Mouse (Mus musculus) testis, adult 2 months (tissue): Measurements from ENCODE around the gene Nap1l1. TPM values are rescaled to one million over a fixed set of nuclear protein-coding genes. Genes with fewer than 3 reads are reported as not detected.

ENCODE experiments used
- H3K27ac ChIP-seq: fragments of 200-500 bp; 2 replicates; pipeline ENCODE4 v1.5.1; 2012; ENCODE audit warnings: low read depth, low read length; ENCODE audit not compliant: control insufficient read depth, insufficient read depth
- H3K27me3 ChIP-seq: fragments of 200-500 bp; 2 replicates; pipeline ENCODE4 v1.6.1; 2012; ENCODE audit warnings: mild to moderate bottlenecking, low read length, moderate library complexity; ENCODE audit not compliant: control insufficient read depth, insufficient read depth
- H3K36me3 ChIP-seq: fragments of 200-500 bp; 2 replicates; pipeline ENCODE4 v1.6.1; 2012; ENCODE audit warnings: mild to moderate bottlenecking, low read length; ENCODE audit not compliant: control insufficient read depth, insufficient read depth
- H3K4me1 ChIP-seq: fragments of 200-500 bp; 2 replicates; pipeline ENCODE4 v1.6.1; 2012; ENCODE audit warnings: low read length; ENCODE audit not compliant: control insufficient read depth, insufficient read depth
- H3K4me3 ChIP-seq: fragments of 200-500 bp; 2 replicates; pipeline ENCODE4 v1.5.1; 2012; ENCODE audit warnings: low read depth, mild to moderate bottlenecking, low read length, moderate library complexity, mixed read lengths; ENCODE audit not compliant: control insufficient read depth
- CTCF ChIP-seq: fragments of 200-500 bp; IDR thresholded peaks from 2 replicates; pipeline ENCODE4 v1.5.1; 2012; ENCODE audit warnings: low read depth, mild to moderate bottlenecking, inconsistent platforms, low read length, moderate library complexity; ENCODE audit not compliant: control insufficient read depth, insufficient read depth, insufficient replicate concordance
- POLR2A ChIP-seq: fragments of 200-500 bp; IDR thresholded peaks from 2 replicates; pipeline ENCODE4 v1.6.1; 2012; ENCODE audit warnings: low read depth, mild to moderate bottlenecking, inconsistent platforms, low read length, moderate library complexity; ENCODE audit not compliant: control insufficient read depth
- polyA plus RNA-seq: library from polyadenylated mRNA; depleted of rRNA; stranded (reverse); fragments of >200 nt; gene quantifications from 2 replicates; pipeline ENCODE4 v1.2.3, GENCODE M21; 2012

Gene Nap1l1
- polyA plus RNA-seq, 1 experiment = 23.5 TPM

DNA sequence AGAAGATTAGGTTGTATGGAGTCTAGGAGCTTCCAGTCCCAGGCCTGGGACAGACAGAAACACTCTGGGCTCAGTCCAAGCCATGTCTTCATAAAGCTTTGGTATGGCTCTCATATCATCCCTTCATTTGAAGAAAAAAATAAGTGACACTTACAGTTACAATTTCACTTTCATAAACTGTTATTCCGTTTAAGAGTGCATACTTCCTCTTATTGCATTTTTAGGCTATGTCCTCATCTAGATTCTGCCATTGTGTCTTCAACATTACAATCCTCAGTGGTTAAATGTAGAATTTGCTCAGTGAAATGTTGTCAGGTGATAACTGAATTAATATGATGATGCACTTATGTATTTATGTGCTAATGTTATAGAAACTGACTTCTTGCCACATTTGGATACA, 8.2 kb upstream of the Nap1l1 start:
- Histone ChIP-seq H3K27ac (no peak overlapping the region), H3K27me3 (no peaks in the 10 kb centered on the region), H3K36me3 (no peaks in the 10 kb centered on the region), H3K4me1 (no peaks in the 10 kb centered on the region), H3K4me3 (no peak overlapping the region)
- TF ChIP-seq CTCF = no peak
- no peak for TF ChIP-seq POLR2A

- no peak overlapping the region for H3K27ac ChIP-seq
- TF ChIP-seq CTCF (no peak), POLR2A (no peak)
- no peak overlapping the region for H3K4me3 ChIP-seq
- H3K27me3 ChIP-seq = no peaks in the 10 kb centered on the region
- H3K4me1 ChIP-seq = no peaks in the 10 kb centered on the region
- no peaks in the 10 kb centered on the region for H3K36me3 ChIP-seq
Measured at GRCm38 (mm10) chr10:111465409-111465808, 7.6 kb upstream of the Nap1l1 start.

DNA sequence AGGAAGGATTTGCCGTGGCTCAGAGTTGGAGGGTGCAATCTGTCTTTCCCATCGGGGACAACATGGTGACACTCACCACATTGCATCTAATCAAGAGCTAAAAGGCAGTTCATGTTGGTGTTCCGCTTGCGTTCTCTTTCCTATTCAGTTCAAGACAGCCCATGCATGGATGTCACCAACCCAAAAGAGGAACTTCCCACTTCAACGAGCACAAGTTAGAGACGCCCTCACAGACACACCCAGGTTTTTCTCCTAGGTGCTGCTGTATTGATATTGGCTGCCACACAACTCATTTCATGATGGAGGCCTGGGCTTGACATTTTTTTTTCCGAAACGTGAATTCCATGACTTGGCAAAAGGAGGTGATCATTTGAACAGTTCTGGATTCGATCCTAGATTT, 1.9 kb upstream of the Nap1l1 start:
- Histone ChIP-seq H3K4me3 (no peak overlapping the region), H3K36me3 (no peaks in the 10 kb centered on the region), H3K27me3 (no peaks in the 10 kb centered on the region), H3K4me1 (peaks cover 7% of the 10 kb centered on the region), H3K27ac (no peak overlapping the region)
- TF ChIP-seq CTCF = no peak
- no peak for TF ChIP-seq POLR2A

DNA sequence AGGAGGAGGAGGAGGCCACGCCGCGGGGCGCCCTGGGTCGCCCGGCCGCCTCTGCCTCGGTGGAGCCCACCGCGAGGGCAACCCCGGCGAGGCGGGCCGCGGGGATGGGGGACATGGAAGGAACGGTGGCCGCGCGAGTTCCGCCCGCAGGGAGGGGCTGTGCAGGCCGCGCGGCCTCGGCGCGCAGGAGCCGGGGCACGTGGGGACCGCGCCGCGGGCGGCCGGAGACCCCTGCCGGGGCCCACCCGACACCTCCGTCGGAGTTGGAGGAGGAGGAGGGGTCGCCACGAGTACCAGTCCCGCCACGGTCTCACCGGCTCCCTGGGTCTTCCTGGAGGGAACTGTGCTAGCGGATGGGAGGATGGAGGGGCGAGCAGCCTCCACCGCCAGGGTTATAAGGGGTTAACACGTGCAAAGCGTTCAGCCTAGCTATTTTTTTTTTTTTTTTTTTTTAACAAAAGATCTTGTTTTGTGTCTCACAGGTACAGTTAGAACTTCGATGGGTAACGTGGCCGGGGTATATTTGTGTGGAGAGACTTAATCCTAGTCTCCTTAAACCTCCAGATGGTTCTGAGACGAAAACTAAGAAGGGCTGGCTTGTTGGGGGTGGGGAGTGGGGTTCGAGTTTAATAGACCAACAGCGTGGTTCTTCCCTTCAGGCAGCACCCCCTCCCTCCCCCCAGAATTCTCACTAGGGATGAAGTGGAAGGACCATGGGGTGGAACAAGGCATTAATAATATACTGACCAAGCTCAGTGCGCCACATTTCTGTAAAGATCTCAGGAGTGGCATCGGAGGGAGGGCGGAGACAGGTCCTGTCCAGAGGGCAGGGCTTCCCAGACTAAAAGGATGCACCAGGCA, 718 bp downstream of the Nap1l1 start:
- TF ChIP-seq CTCF (no peak), POLR2A (no peak; the same call in 1 of the 2 replicates)
- peak overlapping the region; percentile 92 for H3K27ac ChIP-seq
- peak overlapping the region; percentile 99 for H3K4me3 ChIP-seq
- H3K4me1 ChIP-seq = peaks cover 7% of the 10 kb centered on the region
- no peaks in the 10 kb centered on the region for H3K36me3 ChIP-seq
- no peaks in the 10 kb centered on the region for H3K27me3 ChIP-seq

DNA sequence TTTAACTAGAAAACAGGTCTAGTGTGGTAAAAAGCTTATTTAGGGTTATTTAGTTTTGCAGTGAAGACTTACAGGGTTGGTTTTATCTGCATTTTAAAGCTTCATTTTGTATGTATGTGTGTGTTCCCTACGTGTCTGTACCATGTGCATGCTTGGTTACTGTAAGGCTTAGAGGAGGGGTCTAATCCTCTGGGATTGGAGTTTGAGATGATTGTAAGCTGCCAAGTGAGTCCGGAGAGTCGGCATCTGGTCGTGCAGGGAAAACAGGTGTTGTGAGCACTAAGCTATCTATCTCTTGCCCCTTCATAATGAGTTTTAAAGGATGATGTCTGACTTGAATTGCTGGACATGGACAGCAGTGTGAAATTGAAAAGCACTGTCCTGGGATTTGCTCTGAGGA, 3.3 kb downstream of the Nap1l1 start:
- Histone ChIP-seq H3K36me3 (no peaks in the 10 kb centered on the region), H3K27me3 (no peaks in the 10 kb centered on the region), H3K4me3 (no peak overlapping the region), H3K4me1 (peaks cover 7% of the 10 kb centered on the region), H3K27ac (no peak overlapping the region)
- TF ChIP-seq CTCF (no peak), POLR2A (no peak)

DNA sequence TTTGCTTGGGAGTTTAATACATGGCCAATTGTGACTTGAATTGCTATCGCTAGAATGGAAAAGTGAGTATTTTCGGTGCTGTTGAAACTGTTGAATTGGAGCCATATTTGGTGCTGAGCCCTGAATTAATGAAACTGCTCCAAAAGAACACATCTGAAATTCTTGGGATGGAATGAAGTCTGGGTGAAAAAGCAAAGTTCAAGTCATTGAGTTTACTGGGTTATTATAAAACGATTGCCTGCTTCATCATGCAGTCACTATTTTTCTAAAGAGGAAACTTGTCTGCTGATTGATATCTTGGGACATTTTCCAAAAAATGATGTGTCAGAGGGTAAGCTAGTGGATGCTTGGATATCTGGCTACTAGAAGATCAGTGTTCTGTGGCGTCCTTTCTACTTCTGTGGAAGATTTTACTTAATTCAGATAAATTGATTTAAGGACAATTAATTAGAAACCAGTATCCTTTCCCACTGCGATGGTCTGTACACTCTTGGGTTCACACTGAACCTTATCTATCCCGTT, 4.0 kb downstream of the Nap1l1 start:
- Histone ChIP-seq H3K27me3 (no peaks in the 10 kb centered on the region), H3K4me3 (no peak overlapping the region), H3K4me1 (peaks cover 7% of the 10 kb centered on the region), H3K36me3 (no peaks in the 10 kb centered on the region), H3K27ac (no peak overlapping the region)
- TF ChIP-seq CTCF (no peak), POLR2A (no peak)

DNA sequence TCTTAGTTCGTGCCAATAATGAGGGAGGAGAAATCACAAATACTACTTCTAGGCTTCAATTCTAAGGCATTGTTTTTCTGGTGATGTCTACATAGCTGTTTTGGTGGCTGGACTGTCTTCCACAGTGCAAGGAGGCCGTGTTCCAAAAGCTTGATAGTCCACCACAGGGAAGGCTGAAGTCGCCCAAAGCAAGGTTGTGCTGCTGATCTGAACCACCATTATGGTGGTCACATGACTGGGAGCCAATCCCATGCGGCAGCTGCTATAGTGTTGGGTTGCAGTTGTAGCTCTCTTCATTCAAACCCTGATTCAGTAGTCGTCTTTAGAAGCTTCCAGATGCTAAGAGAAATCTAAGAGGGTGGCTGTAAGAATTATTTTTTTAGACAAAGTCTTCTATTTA, 6.6 kb downstream of the Nap1l1 start:
- H3K27ac ChIP-seq = no peak overlapping the region
- no peaks in the 10 kb centered on the region for H3K36me3 ChIP-seq
- H3K27me3 ChIP-seq = no peaks in the 10 kb centered on the region
- no peaks in the 10 kb centered on the region for H3K4me1 ChIP-seq
- H3K4me3 ChIP-seq = no peak overlapping the region
- TF ChIP-seq CTCF (no peak), POLR2A (no peak)
